Mouse (Mus musculus) CH12.LX (cell line): Measurements from ENCODE around the gene Tmem88b. TPM values are rescaled to one million over a fixed set of nuclear protein-coding genes. Genes with fewer than 3 reads are reported as not detected.

Experiments
- DNase-seq: peaks from one replicate; pipeline ENCODE4 v3.0.0-alpha.2; 2013; ENCODE audit errors: extremely low read depth
- H3K27ac ChIP-seq: 2 replicates; pipeline ENCODE4 v1.5.1; 2012; ENCODE audit warnings: low read depth, mild to moderate bottlenecking, control low read depth, moderate library complexity; ENCODE audit not compliant: insufficient read depth
- H3K27me3 ChIP-seq: replicated peaks from 2 replicates; pipeline ENCODE3; 2012; ENCODE audit warnings: inconsistent platforms
- H3K36me3 ChIP-seq, 2 experiments: replicated peaks in 1 of 2; 2 replicates each; pipeline versions ENCODE3 to v1.6.1; 2012; ENCODE audit warnings: inconsistent platforms in 1 of 2, low read length in 1 of 2, mild to moderate bottlenecking in 1 of 2, mixed read lengths in 1 of 2, moderate library complexity in 1 of 2; ENCODE audit not compliant: control insufficient read depth in 1 of 2, insufficient read depth in 1 of 2
- H3K4me1 ChIP-seq, 2 experiments: 2 replicates each; pipeline ENCODE4 v1.6.1; 2012; ENCODE audit warnings: inconsistent platforms in 1 of 2, moderate library complexity in 1 of 2; ENCODE audit not compliant: insufficient read depth in 2 of 2, control insufficient read depth in 1 of 2
- H3K4me2 ChIP-seq: 2 replicates; pipeline ENCODE4 v1.6.1; 2012; ENCODE audit warnings: low read depth, mild to moderate bottlenecking, control low read depth; ENCODE audit not compliant: poor library complexity, insufficient read depth, severe bottlenecking
- H3K4me3 ChIP-seq, 3 experiments: fragments of 150-350 bp in 1 of 3; sonication (generic) in 1 of 3; replicated peaks in 1 of 3; 2 replicates each; pipeline versions ENCODE3 to v1.5.1; 2011 to 2012; ENCODE audit warnings: low read depth in 2 of 3, low read length in 2 of 3, mild to moderate bottlenecking in 2 of 3, moderate library complexity in 2 of 3, control low read depth in 1 of 3, improper control_type of control experiment in 1 of 3, inconsistent platforms in 1 of 3, mixed read lengths in 1 of 3; ENCODE audit not compliant: poor library complexity in 1 of 3
- H3K79me2 ChIP-seq: replicated peaks from 2 replicates; pipeline ENCODE4 v1.6.1; 2012; ENCODE audit warnings: mild to moderate bottlenecking, moderate library complexity; ENCODE audit not compliant: control insufficient read depth, poor library complexity, insufficient read depth, severe bottlenecking; ENCODE audit errors: extremely low read depth
- H3K9ac ChIP-seq: 2 replicates; pipeline ENCODE4 v1.6.1; 2012; ENCODE audit warnings: low read depth, mild to moderate bottlenecking, control low read depth, moderate library complexity; ENCODE audit not compliant: insufficient read depth
- H3K9me3 ChIP-seq: replicated peaks from 2 replicates; pipeline ENCODE3; 2012; ENCODE audit warnings: low read length, inconsistent platforms, mixed read lengths
- CHD1 ChIP-seq: IDR thresholded peaks from 2 replicates; pipeline ENCODE4 v1.6.1; 2012; ENCODE audit warnings: low read depth, low read length, improper control_type of control experiment, inconsistent platforms
- CHD2 ChIP-seq: IDR thresholded peaks from 2 replicates; pipeline ENCODE4 v1.6.1; 2011; ENCODE audit warnings: low read length, improper control_type of control experiment
- CTCF ChIP-seq, 2 experiments: IDR thresholded peaks in 1 of 2; conservative IDR thresholded peaks in 1 of 2; 2 replicates each; pipeline ENCODE4 v1.5.1; 2011 to 2012; ENCODE audit warnings: low read depth in 2 of 2, low read length in 2 of 2, improper control_type of control experiment in 1 of 2, inconsistent platforms in 1 of 2, mild to moderate bottlenecking in 1 of 2, moderate library complexity in 1 of 2
- E2F4 ChIP-seq: IDR thresholded peaks from 2 replicates; pipeline ENCODE4 v1.6.1; 2011; ENCODE audit warnings: low read depth, low read length, improper control_type of control experiment; ENCODE audit not compliant: insufficient replicate concordance
- EP300 ChIP-seq: IDR thresholded peaks from 2 replicates; pipeline ENCODE4 v1.6.1; 2011; ENCODE audit warnings: low read length, improper control_type of control experiment
- ETS1 ChIP-seq: conservative IDR thresholded peaks from 2 replicates; pipeline ENCODE4 v1.6.1; 2012; ENCODE audit warnings: low read depth, mild to moderate bottlenecking, inconsistent platforms, low read length, improper control_type of control experiment, moderate library complexity
- GABPA ChIP-seq: IDR thresholded peaks from 2 replicates; pipeline ENCODE4 v1.6.1; 2012; ENCODE audit warnings: low read depth, low read length, improper control_type of control experiment, inconsistent platforms; ENCODE audit not compliant: insufficient replicate concordance
- HCFC1 ChIP-seq: IDR thresholded peaks from 2 replicates; pipeline ENCODE4 v1.6.1; 2012; ENCODE audit warnings: low read depth, mild to moderate bottlenecking, inconsistent platforms, low read length, improper control_type of control experiment
- IRF4 ChIP-seq: IDR thresholded peaks from 2 replicates; pipeline ENCODE4 v1.6.1; 2014; ENCODE audit warnings: low read depth, mild to moderate bottlenecking, inconsistent platforms, low read length, improper control_type of control experiment
- JUND ChIP-seq: conservative IDR thresholded peaks from 2 replicates; pipeline ENCODE4 v1.6.1; 2011; ENCODE audit warnings: low read depth, low read length, improper control_type of control experiment
- MAFK ChIP-seq: IDR thresholded peaks from 2 replicates; pipeline ENCODE4 v1.6.1; 2011; ENCODE audit warnings: low read length, improper control_type of control experiment; ENCODE audit not compliant: insufficient replicate concordance
- MAX ChIP-seq: IDR thresholded peaks from 2 replicates; pipeline ENCODE4 v1.6.1; 2011; ENCODE audit warnings: low read length, improper control_type of control experiment
- MAZ ChIP-seq: IDR thresholded peaks from 2 replicates; pipeline ENCODE4 v1.6.1; 2012; ENCODE audit warnings: low read depth, mild to moderate bottlenecking, inconsistent platforms, low read length, improper control_type of control experiment, moderate library complexity
- MXI1 ChIP-seq: IDR thresholded peaks from 2 replicates; pipeline ENCODE4 v1.6.1; 2011; ENCODE audit warnings: mild to moderate bottlenecking, low read depth, low read length, improper control_type of control experiment
- MYC ChIP-seq: IDR thresholded peaks from 2 replicates; pipeline ENCODE4 v1.6.1; 2011; ENCODE audit warnings: low read depth, mild to moderate bottlenecking, improper control_type of control experiment, low read length
- PAX5 ChIP-seq: IDR thresholded peaks from 2 replicates; pipeline ENCODE4 v1.6.1; 2012; ENCODE audit warnings: low read length, inconsistent platforms, mixed read lengths
- POLR2A ChIP-seq: IDR thresholded peaks from 2 replicates; pipeline ENCODE4 v1.6.1; 2011; ENCODE audit warnings: low read depth, mild to moderate bottlenecking, improper control_type of control experiment, low read length
- POLR2AphosphoS2 ChIP-seq: IDR thresholded peaks from 2 replicates; pipeline ENCODE4 v1.6.1; 2011; ENCODE audit warnings: low read depth, low read length, improper control_type of control experiment
- RAD21 ChIP-seq: IDR thresholded peaks from 2 replicates; pipeline ENCODE4 v1.6.1; 2011; ENCODE audit warnings: low read depth, mild to moderate bottlenecking, low read length, improper control_type of control experiment, moderate library complexity
- SIN3A ChIP-seq: IDR thresholded peaks from 2 replicates; pipeline ENCODE4 v1.6.1; 2012; ENCODE audit warnings: low read length, improper control_type of control experiment, inconsistent platforms
- SMC3 ChIP-seq: IDR thresholded peaks from 2 replicates; pipeline ENCODE4 v1.6.1; 2011; ENCODE audit warnings: low read depth, low read length, improper control_type of control experiment
- TBP ChIP-seq: conservative IDR thresholded peaks from 2 replicates; pipeline ENCODE4 v1.6.1; 2011; ENCODE audit warnings: low read depth, low read length, improper control_type of control experiment
- TCF12 ChIP-seq: IDR thresholded peaks from 2 replicates; pipeline ENCODE4 v1.6.1; 2014; ENCODE audit warnings: low read depth, mild to moderate bottlenecking, inconsistent platforms, low read length, improper control_type of control experiment
- UBTF ChIP-seq: IDR thresholded peaks from 2 replicates; pipeline ENCODE4 v1.6.1; 2012; ENCODE audit warnings: low read depth, mild to moderate bottlenecking, inconsistent platforms, low read length, improper control_type of control experiment, moderate library complexity
- USF1 ChIP-seq: IDR thresholded peaks from 2 replicates; pipeline ENCODE4 v1.6.1; 2014; ENCODE audit warnings: low read depth, mild to moderate bottlenecking, inconsistent platforms, low read length, improper control_type of control experiment
- ZC3H11A ChIP-seq: IDR thresholded peaks from 2 replicates; pipeline ENCODE4 v1.6.1; 2012; ENCODE audit warnings: low read depth, mild to moderate bottlenecking, inconsistent platforms, low read length, improper control_type of control experiment
- ZKSCAN1 ChIP-seq: IDR thresholded peaks from 2 replicates; pipeline ENCODE4 v1.6.1; 2012; ENCODE audit warnings: low read depth, inconsistent platforms, low read length, improper control_type of control experiment, borderline replicate concordance
- ZMIZ1 ChIP-seq: IDR thresholded peaks from 2 replicates; pipeline ENCODE4 v1.6.1; 2012; ENCODE audit warnings: low read depth, mild to moderate bottlenecking, inconsistent platforms, low read length, improper control_type of control experiment
- ZNF384 ChIP-seq: IDR thresholded peaks from 2 replicates; pipeline ENCODE4 v1.6.1; 2012; ENCODE audit warnings: low read depth, low read length, improper control_type of control experiment, inconsistent platforms
- dilution Hi-C: fragments of 300-500 bp; cut with MboI; formaldehyde crosslinking; loops from 2 replicates; pipeline ENCODE4 v1.14.3; 2020; ENCODE audit warnings: low sequenced_read_pairs; ENCODE audit not compliant: extremely low pct_unique_long_range_greater_than_20kb, extremely low pct_ligation_motif_present
- in situ Hi-C: fragments of 300-500 bp; cut with MboI; formaldehyde crosslinking; loops from 3 replicates; pipeline ENCODE4 v1.14.3; 2019; ENCODE audit warnings: low sequenced_read_pairs, low pct_ligation_motif_present, low pct_unique_long_range_greater_than_20kb, mixed read lengths
- polyA plus RNA-seq: library from polyadenylated mRNA; unstranded; fragments of >175 nt; gene quantifications from 2 replicates; pipeline ENCODE4 v1.2.1, GENCODE M21; 2012; ENCODE audit warnings: low read depth; ENCODE audit not compliant: insufficient read length
- total RNA-seq, 2 experiments: library from RNA; depleted of rRNA; stranded (reverse); fragments of 300-350 nt in 1 of 2; fragments of >200 nt in 1 of 2; gene quantifications; 2 replicates each; pipeline ENCODE4 v1.2.3; 2012 to 2014

Gene Tmem88b
- total and polyA plus RNA-seq, 3 experiments, result 0.04 TPM; not detected in 2

- TF ChIP-seq PAX5 (no peak), ZMIZ1 (peak; percentile 75), USF1 (no peak), E2F4 (no peak), CHD1 (no peak), ZC3H11A (no peak), SMC3 (no peak), MAFK (no peak), CTCF (conservative IDR thresholded peaks at IDR 0.05 in 1 of 2, IDR thresholded peaks at IDR 0.05 in 1 of 2; ENCODE audit: low read depth in 2 of 2, low read length in 2 of 2) (no peak), HCFC1 (peak; percentile 86), ZKSCAN1 (no peak), CHD2 (peak; percentile 13; the same call in 1 of the 2 replicates)
Measured at GRCm38 (mm10) chr4:155760613-155761355, 24.9 kb downstream of the Tmem88b start, which contains the start of gene Atad3a (continued).

GRCm38 (mm10) chr4:155759862-155760612, 25.6 kb downstream of the Tmem88b start:
- Histone ChIP-seq H3K27me3 (no peaks in the 10 kb centered on the region), H3K27ac (peak overlapping the region; percentile 30; the same call in 1 of the 2 replicates), H3K4me1 (peaks cover 14 to 24% of the 10 kb centered on the region in 2 experiments), H3K36me3 (peaks cover 28 to 43% of the 10 kb centered on the region in 2 experiments), H3K9ac (peak overlapping the region; percentile 84), H3K4me3 (peak overlapping the region; percentile 62 to 98 (median 84)), H3K4me2 (peak overlapping the region; percentile 79), H3K79me2 (peaks cover 42% of the 10 kb centered on the region), H3K9me3 (no peaks in the 10 kb centered on the region)
- TF ChIP-seq ZNF384 (no peak), E2F4 (no peak), MAZ (no peak), CHD2 (no peak), CTCF (conservative IDR thresholded peaks at IDR 0.05 in 1 of 2, IDR thresholded peaks at IDR 0.05 in 1 of 2; ENCODE audit: low read depth in 2 of 2, low read length in 2 of 2) (peak; percentile 42 to 69; a peak in 3 of 4 replicates), MXI1 (peak; percentile 88), SMC3 (peak; percentile 29; the same call in 1 of the 2 replicates), MYC (no peak; the same call in 1 of the 2 replicates), UBTF (no peak), HCFC1 (no peak), ZKSCAN1 (no peak), MAX (peak; percentile 41; the same call in 1 of the 2 replicates), POLR2A (peak; percentile 24; the same call in 1 of the 2 replicates), TBP (0 out of 2 replicates have a peak, but pooled peaks have one; percentile 14), GABPA (no peak), EP300 (no peak), POLR2AphosphoS2 (no peak), MAFK (no peak), IRF4 (no peak), USF1 (no peak), JUND (no peak), SIN3A (peak; percentile 91), ETS1 (no peak), TCF12 (no peak), RAD21 (peak; percentile 19)
- in situ Hi-C loops, result no loop called here
- dilution Hi-C loops, result no loop called here
- DNase-seq, result peak; percentile 81
